Mouse (Mus musculus) erythroblast, embryonic 14.5 days (primary cell): Measurements from ENCODE around the gene Cdca5.

Experiments used
- GATA1 ChIP-seq: IDR thresholded peaks from 2 replicates; pipeline ENCODE4 v1.6.1; 2012; ENCODE audit warnings: low read length, inconsistent platforms, mixed read lengths
- TAL1 ChIP-seq: IDR thresholded peaks from 3 replicates; pipeline ENCODE4 v1.6.1; 2012; ENCODE audit warnings: low read length, inconsistent platforms, mixed read lengths

GRCm38 (mm10) chr19:6042293-6042692, 42.5 kb upstream of the Cdca5 start:
- TF ChIP-seq GATA1 (no peak), TAL1 (no peak)
